Mouse (Mus musculus): ENCODE measurements at regions not wholly inside any gene's neighbourhood (a gene's known extent, or its start where the extent isn't known, plus 50 kb on each side); places are given as distances from the start of the nearest gene placed in this dataset.
A peak's percentile ranks its signal among the peaks of the same experiment; 100 is the strongest.

DNA sequence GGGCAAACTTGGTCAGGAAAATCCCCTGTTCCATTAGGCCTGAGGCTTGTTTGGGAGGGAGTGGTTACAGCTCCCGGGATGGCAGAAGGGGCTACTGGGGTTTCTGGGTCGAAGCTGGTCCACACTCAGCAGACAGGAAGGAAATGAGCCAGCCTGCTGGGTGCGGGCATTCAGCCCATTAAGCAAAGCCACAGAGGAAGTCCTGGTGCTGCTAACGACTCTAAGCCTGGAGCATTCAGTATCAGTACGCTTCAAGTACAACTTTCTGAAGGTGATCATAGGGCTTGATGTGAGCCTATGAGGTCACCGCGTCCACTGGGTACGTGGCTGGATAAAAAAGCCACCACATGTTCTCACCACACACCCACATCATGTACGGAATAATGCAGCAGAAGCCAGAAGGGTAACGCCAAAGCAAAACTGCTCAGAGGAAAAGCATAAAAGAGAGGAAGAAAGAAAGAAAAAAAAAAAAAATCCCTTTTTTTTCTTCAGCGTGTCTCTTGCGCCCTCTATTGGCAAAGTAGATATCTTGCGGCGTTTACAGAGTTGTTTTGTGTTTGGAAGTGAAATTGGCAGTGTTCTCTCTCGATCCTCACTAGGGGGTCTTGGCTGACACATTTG lies 149.4 kb upstream of the Ctso start:
- Histone ChIP-seq H3K4me3 (ENCODE audit: low read depth, low read length) (no peak overlapping the region), H3K9ac (replicated peaks; ENCODE audit: low read length, poor library complexity, severe bottlenecking) (no peak overlapping the region), H3K27me3 (ENCODE audit: insufficient read depth, low read length) (no peaks in the 10 kb centered on the region), H3K36me3 (ENCODE audit: insufficient read depth, low read length) (no peaks in the 10 kb centered on the region), H3K4me2 (ENCODE audit: low read depth, low read length, poor library complexity, severe bottlenecking) (peak overlapping the region; percentile 35), H3K9me3 (ENCODE audit: low read length) (no peaks in the 10 kb centered on the region), H3K27ac (ENCODE audit: low read depth, low read length) (no peak overlapping the region; the same call in 1 of the 2 replicates), H3K4me1 (ENCODE audit: insufficient read depth, low read length) (0 out of 2 replicates have a peak, but pooled peaks cover 3% of the 10 kb centered on the region)
- TF ChIP-seq CTCF (IDR thresholded peaks at IDR 0.05) = peak; percentile 90
- ATAC-seq (ENCODE audit: low FRiP score) (peak; percentile 70), DNase-seq (ENCODE audit: low spot score) (peak; percentile 82)
- WGBS = 22% methylated on average over 15 of the region's 15 CpGs

DNA sequence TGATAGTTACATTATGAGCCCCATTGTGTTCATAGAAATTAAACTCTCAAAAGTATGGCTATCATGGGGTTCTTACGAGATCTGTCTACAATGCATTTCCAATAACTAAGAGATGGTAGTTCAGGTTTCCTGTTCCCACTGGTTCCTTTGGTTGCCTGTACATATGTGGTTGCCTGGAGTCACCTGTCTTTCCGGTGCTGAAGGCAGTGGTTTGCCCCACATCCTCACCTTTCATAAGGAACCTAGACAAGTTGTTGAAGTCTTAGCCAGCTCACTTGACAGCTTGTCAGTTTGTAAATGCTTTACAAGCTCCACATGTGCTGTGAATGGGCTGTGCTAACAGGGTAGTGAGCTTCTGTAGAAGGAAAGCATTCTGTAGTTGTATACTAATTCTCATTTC lies 143.5 kb upstream of the Ctso start:
- TF ChIP-seq CTCF (IDR thresholded peaks at IDR 0.05) = no peak
- Histone ChIP-seq H3K9me3 (ENCODE audit: low read length) (no peaks in the 10 kb centered on the region), H3K36me3 (ENCODE audit: insufficient read depth, low read length) (no peaks in the 10 kb centered on the region), H3K27me3 (ENCODE audit: insufficient read depth, low read length) (no peaks in the 10 kb centered on the region), H3K4me3 (ENCODE audit: low read depth, low read length) (no peak overlapping the region), H3K27ac (ENCODE audit: low read depth, low read length) (no peak overlapping the region), H3K4me1 (ENCODE audit: insufficient read depth, low read length) (no peaks in the 10 kb centered on the region), H3K9ac (replicated peaks; ENCODE audit: low read length, poor library complexity, severe bottlenecking) (no peak overlapping the region), H3K4me2 (ENCODE audit: low read depth, low read length, poor library complexity, severe bottlenecking) (no peak overlapping the region)
- WGBS = 88% methylated on average over 2 of the region's 2 CpGs
- ATAC-seq (ENCODE audit: low FRiP score) (no peak), DNase-seq (ENCODE audit: low spot score) (no peak)

DNA sequence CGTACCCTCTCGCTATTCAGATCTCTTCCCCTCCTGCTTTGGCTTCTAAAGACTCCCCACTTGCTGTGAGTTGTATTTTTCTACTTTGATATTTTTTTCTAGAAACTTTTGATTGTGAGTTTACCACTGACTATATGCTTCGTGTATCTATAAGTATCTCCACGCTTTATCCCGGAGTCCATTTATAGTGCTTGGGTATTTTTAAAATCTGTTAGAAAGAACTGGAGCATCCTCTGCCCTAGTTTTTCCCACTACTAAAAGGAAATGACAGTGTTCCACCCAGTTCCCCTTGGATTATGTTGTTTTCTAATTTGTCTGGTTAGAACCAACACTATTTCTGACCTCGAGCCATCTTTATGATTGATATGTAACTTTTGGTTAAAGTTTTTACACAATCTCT lies 142.7 kb upstream of the Ctso start:
- H3K9ac ChIP-seq (replicated peaks; ENCODE audit: low read length, poor library complexity, severe bottlenecking) = no peak overlapping the region
- H3K9me3 ChIP-seq (ENCODE audit: low read length) = no peaks in the 10 kb centered on the region
- no peaks in the 10 kb centered on the region for H3K36me3 ChIP-seq (ENCODE audit: insufficient read depth, low read length)
- H3K4me1 ChIP-seq (ENCODE audit: insufficient read depth, low read length) = no peaks in the 10 kb centered on the region
- H3K4me2 ChIP-seq (ENCODE audit: low read depth, low read length, poor library complexity, severe bottlenecking) = no peak overlapping the region
- DNase-seq (ENCODE audit: low spot score) (no peak), ATAC-seq (ENCODE audit: low FRiP score) (no peak)
- no peaks in the 10 kb centered on the region for H3K27me3 ChIP-seq (ENCODE audit: insufficient read depth, low read length)
- WGBS = 88% methylated on average over 6 of the region's 6 CpGs
- no peak overlapping the region for H3K4me3 ChIP-seq (ENCODE audit: low read depth, low read length)
- no peak overlapping the region for H3K27ac ChIP-seq (ENCODE audit: low read depth, low read length)
- TF ChIP-seq CTCF (IDR thresholded peaks at IDR 0.05) = no peak

DNA sequence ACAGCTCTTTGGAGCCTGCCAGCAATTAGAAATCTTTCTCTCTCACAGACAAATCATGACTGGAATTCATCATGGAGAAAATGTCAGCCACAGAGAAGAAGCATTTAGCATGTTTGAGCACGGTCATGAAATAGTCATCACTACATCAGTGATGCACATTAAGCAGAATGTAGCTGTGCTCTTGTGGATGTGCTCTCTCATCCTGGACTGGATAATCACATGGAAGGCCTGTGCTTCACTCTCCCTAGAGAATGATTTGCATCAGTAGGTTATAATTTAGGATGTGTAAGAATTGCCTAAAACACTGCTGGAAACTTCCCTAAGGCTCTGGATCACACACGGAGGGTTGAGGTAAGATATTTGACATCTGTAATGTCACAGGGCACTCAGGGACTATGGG lies 130.3 kb upstream of the Ctso start:
- 48% methylated on average over 2 of the region's 2 CpGs for WGBS
- no peak for TF ChIP-seq CTCF (IDR thresholded peaks at IDR 0.05)
- H3K27ac ChIP-seq (ENCODE audit: low read depth, low read length) = 0 out of 2 replicates have a peak overlapping the region, but pooled peaks have one; percentile 27
- H3K4me1 ChIP-seq (ENCODE audit: insufficient read depth, low read length) = no peaks in the 10 kb centered on the region
- H3K9ac ChIP-seq (replicated peaks; ENCODE audit: low read length, poor library complexity, severe bottlenecking) = no peak overlapping the region
- H3K9me3 ChIP-seq (ENCODE audit: low read length) = no peaks in the 10 kb centered on the region
- no peaks in the 10 kb centered on the region for H3K27me3 ChIP-seq (ENCODE audit: insufficient read depth, low read length)
- no peaks in the 10 kb centered on the region for H3K36me3 ChIP-seq (ENCODE audit: insufficient read depth, low read length)
- H3K4me3 ChIP-seq (ENCODE audit: low read depth, low read length) = no peak overlapping the region
- ATAC-seq (ENCODE audit: low FRiP score) (peak; percentile 38; the same call in 1 of the 2 replicates), DNase-seq (ENCODE audit: low spot score) (no peak)
- H3K4me2 ChIP-seq (ENCODE audit: low read depth, low read length, poor library complexity, severe bottlenecking) = no peak overlapping the region

DNA sequence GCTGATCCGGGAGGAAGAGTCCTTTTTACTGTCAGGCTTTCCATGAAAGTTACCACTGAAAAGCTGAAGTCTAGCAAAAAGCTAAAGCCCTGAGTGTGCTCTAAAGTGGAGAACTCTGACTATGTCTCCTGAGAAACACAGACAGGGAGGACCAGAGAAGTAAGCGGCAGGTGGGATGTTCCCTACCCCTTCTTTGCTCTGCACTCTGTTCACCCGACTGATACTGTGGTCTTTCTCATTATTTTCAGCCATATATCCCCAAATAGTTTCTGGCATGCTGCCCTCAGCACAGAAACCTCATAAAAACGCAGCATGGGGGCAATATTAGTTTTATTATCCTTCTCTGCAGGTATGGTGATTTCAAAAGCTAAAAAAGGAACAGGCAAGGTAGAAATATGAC lies 126.7 kb upstream of the Ctso start:
- WGBS = 72% methylated on average over 4 of the region's 4 CpGs
- Histone ChIP-seq H3K4me1 (ENCODE audit: insufficient read depth, low read length) (no peaks in the 10 kb centered on the region), H3K9me3 (ENCODE audit: low read length) (no peaks in the 10 kb centered on the region), H3K4me3 (ENCODE audit: low read depth, low read length) (no peak overlapping the region), H3K27me3 (ENCODE audit: insufficient read depth, low read length) (no peaks in the 10 kb centered on the region), H3K27ac (ENCODE audit: low read depth, low read length) (no peak overlapping the region), H3K9ac (replicated peaks; ENCODE audit: low read length, poor library complexity, severe bottlenecking) (no peak overlapping the region), H3K4me2 (ENCODE audit: low read depth, low read length, poor library complexity, severe bottlenecking) (no peak overlapping the region), H3K36me3 (ENCODE audit: insufficient read depth, low read length) (no peaks in the 10 kb centered on the region)
- ATAC-seq (ENCODE audit: low FRiP score) (no peak), DNase-seq (ENCODE audit: low spot score) (no peak)
- TF ChIP-seq CTCF (IDR thresholded peaks at IDR 0.05) = no peak

DNA sequence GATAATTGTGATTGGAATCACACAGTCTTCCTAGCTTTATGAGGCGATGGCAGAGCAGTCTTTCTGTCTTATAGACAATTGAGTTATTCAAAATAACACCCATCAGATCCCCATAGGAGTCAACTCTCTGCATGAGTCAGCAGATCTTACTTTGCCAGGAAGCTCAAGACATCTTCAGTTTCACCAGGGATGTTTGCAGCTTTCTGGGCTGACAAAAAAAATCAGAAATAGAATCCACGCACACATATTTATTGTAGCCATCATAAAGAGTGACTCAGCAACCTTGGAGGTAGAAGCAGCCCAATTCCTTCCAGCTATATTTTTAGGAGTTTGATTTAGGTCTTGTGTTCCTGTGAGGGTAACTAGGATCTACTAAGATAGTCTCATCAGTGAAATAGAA lies 122.8 kb upstream of the Ctso start:
- Histone ChIP-seq H3K36me3 (ENCODE audit: insufficient read depth, low read length) (no peaks in the 10 kb centered on the region), H3K4me3 (ENCODE audit: low read depth, low read length) (no peak overlapping the region), H3K9ac (replicated peaks; ENCODE audit: low read length, poor library complexity, severe bottlenecking) (no peak overlapping the region), H3K9me3 (ENCODE audit: low read length) (no peaks in the 10 kb centered on the region), H3K27me3 (ENCODE audit: insufficient read depth, low read length) (no peaks in the 10 kb centered on the region), H3K4me1 (ENCODE audit: insufficient read depth, low read length) (no peaks in the 10 kb centered on the region), H3K27ac (ENCODE audit: low read depth, low read length) (no peak overlapping the region), H3K4me2 (ENCODE audit: low read depth, low read length, poor library complexity, severe bottlenecking) (no peak overlapping the region)
- TF ChIP-seq CTCF (IDR thresholded peaks at IDR 0.05) = no peak
- DNase-seq (ENCODE audit: low spot score) (no peak), ATAC-seq (ENCODE audit: low FRiP score) (no peak)
- 92% methylated on average over 2 of the region's 2 CpGs for WGBS
